Mouse (Mus musculus) G1E (cell line): ENCODE results near the gene Lrrc49. TPM values are rescaled to one million over a fixed set of nuclear protein-coding genes. Genes with fewer than 3 reads are reported as not detected.

Experiments used
- ATAC-seq: 2 replicates; pipeline ENCODE4 v1.8.0; 2016; ENCODE audit warnings: mild to moderate bottlenecking; ENCODE audit not compliant: insufficient number of reproducible peaks, poor library complexity, low FRiP score, severe bottlenecking; ENCODE audit errors: extremely low read depth
- DNase-seq: peaks from one replicate; pipeline ENCODE4 v3.0.0; 2012; ENCODE audit warnings: low spot score
- H3K27me3 ChIP-seq: 2 replicates; pipeline ENCODE4 v1.6.1; 2012; ENCODE audit warnings: mild to moderate bottlenecking, low read length, inconsistent platforms; ENCODE audit not compliant: insufficient read depth
- H3K36me3 ChIP-seq: replicated peaks from 2 replicates; pipeline ENCODE3; 2012; ENCODE audit warnings: mild to moderate bottlenecking, inconsistent platforms
- H3K4me1 ChIP-seq: 2 replicates; pipeline ENCODE4 v1.6.1; 2012; ENCODE audit warnings: low read depth, low read length, inconsistent platforms, mixed read lengths; ENCODE audit not compliant: insufficient read depth
- H3K4me3 ChIP-seq: 2 replicates; pipeline ENCODE4 v1.5.1; 2012; ENCODE audit warnings: low read depth, mild to moderate bottlenecking, inconsistent platforms, low read length, moderate library complexity, mixed read lengths
- H3K9me3 ChIP-seq: replicated peaks from 2 replicates; pipeline ENCODE4 v1.6.1; 2012; ENCODE audit warnings: inconsistent platforms
- CTCF ChIP-seq: IDR thresholded peaks from 2 replicates; pipeline ENCODE4 v1.5.1; 2012; ENCODE audit warnings: low read depth, low read length, inconsistent platforms, mixed read lengths
- GATA1 ChIP-seq: IDR thresholded peaks from 2 replicates; pipeline ENCODE4 v1.6.1; 2012; ENCODE audit warnings: borderline replicate concordance, low read length, inconsistent platforms, mixed read lengths
- GATA2 ChIP-seq: IDR thresholded peaks from 2 replicates; pipeline ENCODE4 v1.6.1; 2012; ENCODE audit warnings: low read depth, low read length, inconsistent platforms, borderline replicate concordance
- POLR2AphosphoS5 ChIP-seq: IDR thresholded peaks from 2 replicates; pipeline ENCODE4 v1.6.1; 2012; ENCODE audit warnings: low read depth, low read length, inconsistent platforms; ENCODE audit not compliant: insufficient replicate concordance
- TAL1 ChIP-seq: conservative IDR thresholded peaks from 2 replicates; pipeline ENCODE4 v1.6.1; 2012; ENCODE audit warnings: low read depth, low read length, inconsistent platforms, mixed read lengths
- polyA plus RNA-seq: library from polyadenylated mRNA; stranded (reverse); fragments of >175 nt; gene quantifications from 2 replicates; pipeline ENCODE4 v1.2.3, GENCODE M21; 2012
- total RNA-seq, 2 experiments: library from RNA; stranded (forward) in 1 of 2; stranded (reverse) in 1 of 2; fragments of 200-1000 nt in 1 of 2; fragments of >200 nt in 1 of 2; fragmentation: Nextera tagmentation in 1 of 2; gene quantifications; 2 replicates each; pipeline ENCODE4 v1.2.3; 2014 to 2017

Gene Lrrc49
- total and polyA plus RNA-seq, 3 experiments: 0.11 to 2.5 (median 1.1) TPM

DNA sequence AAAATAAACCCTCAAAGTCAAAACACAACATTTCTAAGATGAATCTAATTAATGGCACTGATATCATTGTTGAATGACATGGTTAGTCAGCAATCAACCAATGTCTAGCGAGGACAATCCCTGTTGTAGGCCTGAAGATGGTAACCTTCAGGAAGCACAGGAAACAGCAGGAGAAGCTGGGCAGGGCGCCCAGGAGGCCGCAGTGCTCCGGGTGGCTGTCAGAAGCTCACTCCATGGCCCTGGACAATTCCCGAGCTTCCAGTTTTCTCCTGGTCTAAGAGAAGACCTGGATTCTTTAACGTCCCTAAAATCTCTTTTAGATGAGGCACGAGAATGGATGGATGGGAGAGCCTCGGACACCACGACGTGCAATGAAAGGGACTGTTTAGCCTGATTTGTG lies 99.0 kb downstream of the Lrrc49 start:
- H3K4me1 ChIP-seq: peaks cover 9% of the 10 kb centered on the region; the same call in 1 of the 2 replicates
- DNase-seq: no peak
- H3K36me3 ChIP-seq: no peaks in the 10 kb centered on the region
- H3K9me3 ChIP-seq: no peaks in the 10 kb centered on the region
- peaks cover 15% of the 10 kb centered on the region for H3K27me3 ChIP-seq
- no peak for ATAC-seq
- TF ChIP-seq POLR2AphosphoS5: no peak
- no peak for TF ChIP-seq TAL1
- no peak for TF ChIP-seq GATA1
- no peak for TF ChIP-seq GATA2
- no peak for TF ChIP-seq CTCF
- no peak overlapping the region for H3K4me3 ChIP-seq

DNA sequence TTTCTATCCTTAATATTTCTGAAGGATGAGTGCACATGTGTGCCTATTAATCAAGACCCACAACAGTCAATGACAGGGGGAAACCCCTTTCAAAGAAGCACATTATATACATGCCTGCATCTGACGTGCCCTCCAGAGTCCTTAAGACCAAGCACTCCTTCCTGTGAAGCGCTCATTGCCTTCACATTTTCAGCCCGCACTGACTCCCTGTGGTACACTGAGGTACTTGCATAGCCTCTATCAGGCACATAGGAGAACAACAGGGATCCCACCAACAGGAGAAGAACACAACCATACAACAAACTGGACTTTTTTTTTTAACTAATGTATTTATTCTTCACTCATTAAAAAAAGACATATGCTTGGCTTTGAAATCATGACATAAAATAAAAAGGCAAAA lies 101.0 kb downstream of the Lrrc49 start:
- no peak for TF ChIP-seq CTCF
- no peak for TF ChIP-seq TAL1
- no peak for TF ChIP-seq GATA1
- TF ChIP-seq POLR2AphosphoS5: no peak
- no peak for TF ChIP-seq GATA2
- no peak for DNase-seq

DNA sequence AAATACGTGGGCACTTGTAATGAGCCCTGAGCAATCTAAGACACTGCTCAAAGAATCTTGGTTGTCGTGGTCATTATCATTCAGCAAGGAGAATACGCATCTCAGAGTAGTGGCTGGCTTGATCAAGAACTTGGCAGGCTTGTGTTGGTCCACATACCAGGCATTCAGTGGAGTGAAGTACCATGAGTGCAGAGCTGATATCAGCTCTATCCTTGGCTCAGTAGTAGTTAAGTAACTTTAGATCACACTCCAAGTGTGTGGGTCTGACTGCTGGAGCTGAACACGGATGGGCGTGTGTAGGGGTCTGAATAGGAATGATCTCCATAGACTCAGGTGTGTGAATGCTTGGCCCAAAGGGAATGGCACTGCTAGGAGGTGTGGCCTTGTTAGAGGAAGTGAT lies 102.8 kb downstream of the Lrrc49 start:
- TF ChIP-seq GATA2: no peak
- no peak for TF ChIP-seq TAL1
- TF ChIP-seq CTCF: no peak
- TF ChIP-seq GATA1: no peak
- no peaks in the 10 kb centered on the region for H3K9me3 ChIP-seq
- no peaks in the 10 kb centered on the region for H3K36me3 ChIP-seq
- H3K4me3 ChIP-seq: no peak overlapping the region
- no peak for DNase-seq
- H3K27me3 ChIP-seq: peaks cover 11% of the 10 kb centered on the region
- 0 out of 2 replicates have a peak, but pooled peaks cover 2% of the 10 kb centered on the region for H3K4me1 ChIP-seq
- ATAC-seq: no peak

More for the DNA sequence above, 101.0 kb downstream of the Lrrc49 start:
- H3K4me1 ChIP-seq: 0 out of 2 replicates have a peak, but pooled peaks cover 2% of the 10 kb centered on the region
- ATAC-seq: no peak
- H3K9me3 ChIP-seq: no peaks in the 10 kb centered on the region
- H3K27me3 ChIP-seq: peaks cover 13% of the 10 kb centered on the region
- H3K36me3 ChIP-seq: no peaks in the 10 kb centered on the region
- no peak overlapping the region for H3K4me3 ChIP-seq

DNA sequence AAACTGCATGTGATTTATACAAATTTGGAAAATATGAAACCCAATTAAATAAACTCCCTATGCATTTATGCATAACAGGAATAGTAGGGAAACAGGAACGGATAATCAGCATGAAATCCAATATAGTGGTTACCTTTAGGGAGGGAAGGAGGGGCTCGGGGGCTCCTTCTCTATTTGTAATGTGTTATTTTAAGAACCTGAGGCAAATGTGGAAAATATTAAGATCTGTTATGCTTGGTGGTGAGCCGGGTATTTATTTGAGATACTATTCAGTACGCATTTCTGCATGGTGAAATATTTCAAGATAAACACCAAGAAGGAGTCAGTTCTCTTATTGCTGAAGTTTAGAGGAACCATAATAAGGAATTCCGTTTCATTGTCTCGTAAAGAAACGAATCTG lies 105.4 kb downstream of the Lrrc49 start:
- no peak for ATAC-seq

DNA sequence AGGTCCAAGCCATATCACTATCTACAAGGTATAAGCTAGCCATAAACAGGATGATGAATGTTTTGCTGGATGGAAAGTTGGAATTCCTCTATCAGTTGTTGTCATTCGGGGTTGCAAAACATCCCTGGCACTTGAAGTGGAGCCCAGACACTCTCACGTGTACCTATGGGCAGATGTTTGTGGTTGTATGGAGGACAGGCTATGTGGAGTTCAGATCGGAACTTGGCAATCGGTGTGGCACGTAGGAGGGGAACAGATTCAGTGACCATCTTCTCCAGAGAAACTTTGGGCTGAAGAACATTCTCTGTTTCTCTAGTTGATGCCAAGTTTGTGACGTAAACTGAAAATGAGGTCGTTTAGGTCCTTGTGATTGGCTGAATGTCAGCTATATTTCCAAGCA lies 114.9 kb downstream of the Lrrc49 start:
- Histone ChIP-seq H3K36me3 (peaks cover 2% of the 10 kb centered on the region), H3K4me1 (peaks cover 38% of the 10 kb centered on the region), H3K9me3 (peaks cover 3% of the 10 kb centered on the region; the same call in 1 of the 2 replicates), H3K27me3 (no peaks in the 10 kb centered on the region), H3K4me3 (no peak overlapping the region)
- TF ChIP-seq TAL1 (no peak), GATA1 (no peak), POLR2AphosphoS5 (no peak), CTCF (no peak), GATA2 (no peak)
- no peak for ATAC-seq
- no peak for DNase-seq

More for the DNA sequence above, 105.4 kb downstream of the Lrrc49 start:
- TF ChIP-seq TAL1: no peak
- TF ChIP-seq GATA1: no peak
- no peak for TF ChIP-seq CTCF
- no peak for TF ChIP-seq POLR2AphosphoS5
- TF ChIP-seq GATA2: no peak
- DNase-seq: no peak
- Histone ChIP-seq H3K9me3 (no peaks in the 10 kb centered on the region), H3K36me3 (no peaks in the 10 kb centered on the region), H3K4me1 (0 out of 2 replicates have a peak, but pooled peaks cover 2% of the 10 kb centered on the region), H3K4me3 (no peak overlapping the region), H3K27me3 (peaks cover 5% of the 10 kb centered on the region)

DNA sequence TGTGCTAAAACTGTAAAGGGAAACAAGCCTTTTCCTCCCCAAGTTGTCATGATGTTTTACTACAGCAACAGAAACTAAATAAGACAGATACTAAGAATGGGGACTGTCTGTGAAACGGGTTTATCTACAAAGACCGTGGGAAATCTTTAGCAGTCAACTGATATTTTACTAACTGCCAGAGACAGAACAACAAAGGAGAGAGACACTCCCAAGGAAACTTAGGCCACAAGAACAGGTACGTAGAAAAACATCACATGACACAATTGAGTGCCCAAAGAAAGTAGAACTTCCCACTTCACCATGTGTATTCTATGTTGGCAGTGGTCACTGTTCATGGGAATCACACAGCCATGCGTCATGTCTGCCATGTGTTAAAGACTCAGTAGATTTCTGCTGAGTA lies 116.2 kb downstream of the Lrrc49 start:
- no peaks in the 10 kb centered on the region for H3K27me3 ChIP-seq
- ATAC-seq (no peak), DNase-seq (no peak)
- peak overlapping the region; percentile 48; the same call in 1 of the 2 replicates for H3K4me3 ChIP-seq
- H3K9me3 ChIP-seq: peaks cover 3% of the 10 kb centered on the region; the same call in 1 of the 2 replicates
- H3K36me3 ChIP-seq: peaks cover 2% of the 10 kb centered on the region
- TF ChIP-seq GATA1 (no peak), GATA2 (no peak), CTCF (no peak), TAL1 (no peak), POLR2AphosphoS5 (no peak)
- peaks cover 38% of the 10 kb centered on the region for H3K4me1 ChIP-seq
